Mouse (Mus musculus): ENCODE measurements around the gene Rnase12. TPM values are rescaled to one million over a fixed set of nuclear protein-coding genes. Genes with fewer than 3 reads are reported as not detected.
"Not testable (repeated sequence)": the region's sequence is repeated elsewhere in the genome, so short reads cannot be mapped to it uniquely, and the experiment has no call there.

The Rnase12 gene
- total and polyA plus RNA-seq, 2 experiments from 2014 or later: not detected

GRCm38 (mm10) chr14:51017256-51017655 lies 40.2 kb downstream of the Rnase12 start:
- ATAC-seq: no peak

DNA sequence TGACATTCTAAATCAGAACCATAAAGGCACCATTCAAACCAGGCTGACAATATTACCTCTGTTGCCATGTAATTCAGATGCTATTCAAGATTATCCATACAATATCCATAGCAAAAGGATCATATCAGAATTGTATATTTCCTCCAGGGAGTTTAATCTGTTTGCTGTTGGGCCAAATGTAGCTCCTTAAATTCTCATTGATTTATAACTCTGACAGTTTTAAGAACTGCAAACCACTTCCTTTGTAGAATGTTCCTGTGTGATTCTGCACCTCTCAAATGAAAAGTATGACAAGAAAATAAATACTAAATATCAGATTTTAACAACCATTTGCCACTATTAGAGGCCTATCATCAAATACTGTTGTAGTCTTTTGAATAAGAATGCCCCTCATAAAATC lies 41.7 kb downstream of the Rnase12 start:
- TF ChIP-seq CTCF (IDR thresholded peaks at IDR 0.05; ENCODE audit: low read depth): no peak
- Histone ChIP-seq H3K27me3 (ENCODE audit: insufficient read depth, low read length) (no peaks in the 10 kb centered on the region), H3K9me3 (ENCODE audit: low read length) (no peaks in the 10 kb centered on the region), H3K9ac (no peak overlapping the region), H3K4me1 (ENCODE audit: insufficient read depth) (no peaks in the 10 kb centered on the region), H3K4me3 (ENCODE audit: low read depth, low read length) (no peak overlapping the region), H3K27ac (ENCODE audit: low read depth, low read length) (no peak overlapping the region), H3K4me2 (ENCODE audit: low read depth) (no peak overlapping the region), H3K36me3 (ENCODE audit: insufficient read depth) (no peaks in the 10 kb centered on the region)
- no peak for DNase-seq
- ATAC-seq: no peak

More at GRCm38 (mm10) chr14:51017256-51017655, 40.2 kb downstream of the Rnase12 start:
- H3K27ac ChIP-seq (ENCODE audit: low read depth, low read length): no peak overlapping the region
- no peak overlapping the region for H3K9ac ChIP-seq
- TF ChIP-seq CTCF (IDR thresholded peaks at IDR 0.05; ENCODE audit: low read depth): no peak
- H3K36me3 ChIP-seq (ENCODE audit: insufficient read depth): no peaks in the 10 kb centered on the region
- H3K4me2 ChIP-seq (ENCODE audit: low read depth): no peak overlapping the region
- H3K27me3 ChIP-seq (ENCODE audit: insufficient read depth, low read length): no peaks in the 10 kb centered on the region
- no peaks in the 10 kb centered on the region for H3K4me1 ChIP-seq (ENCODE audit: insufficient read depth)
- H3K4me3 ChIP-seq (ENCODE audit: low read depth, low read length): no peak overlapping the region
- WGBS: 69% methylated on average over 3 of the region's 3 CpGs
- no peak for DNase-seq
- no peaks in the 10 kb centered on the region for H3K9me3 ChIP-seq (ENCODE audit: low read length)

- H3K4me2 ChIP-seq (ENCODE audit: low read depth); H3K9ac ChIP-seq; H3K4me3 ChIP-seq (ENCODE audit: low read depth, low read length); H3K27me3 ChIP-seq (ENCODE audit: insufficient read depth, low read length); DNase-seq; H3K27ac ChIP-seq (ENCODE audit: low read depth, low read length); ATAC-seq; H3K36me3 ChIP-seq (ENCODE audit: insufficient read depth); H3K4me1 ChIP-seq (ENCODE audit: insufficient read depth); H3K9me3 ChIP-seq (ENCODE audit: low read length): not testable (repeated sequence)
- WGBS: 89% methylated on average over 3 of the region's 3 CpGs
These were observed 42.7 kb downstream of the Rnase12 start for GRCm38 (mm10) chr14:51014724-51015123.

DNA sequence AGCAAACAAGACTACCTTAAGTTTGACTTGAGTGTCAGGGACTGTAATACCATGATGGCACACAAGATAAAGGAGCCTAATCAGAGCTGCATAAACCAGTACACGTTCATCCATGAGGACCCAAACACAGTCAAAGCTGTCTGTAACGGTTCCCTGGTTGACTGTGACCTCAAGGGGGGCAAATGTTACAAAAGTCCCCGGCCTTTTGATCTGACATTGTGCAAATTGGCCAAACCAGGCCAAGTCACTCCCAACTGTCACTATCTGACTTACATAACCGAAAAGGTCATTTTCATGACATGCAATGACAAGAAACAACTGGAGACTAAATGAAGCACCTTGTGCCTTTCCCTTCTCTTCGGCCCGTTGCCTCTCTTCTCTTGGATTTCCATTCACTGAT lies 47.9 kb downstream of the Rnase12 start:
- Histone ChIP-seq H3K4me3 (ENCODE audit: low read depth, low read length) (no peak overlapping the region), H3K9me3 (ENCODE audit: low read length) (no peaks in the 10 kb centered on the region), H3K36me3 (ENCODE audit: insufficient read depth) (no peaks in the 10 kb centered on the region), H3K27ac (ENCODE audit: low read depth, low read length) (no peak overlapping the region), H3K9ac (no peak overlapping the region), H3K4me1 (ENCODE audit: insufficient read depth) (no peaks in the 10 kb centered on the region; the same call in 1 of the 2 replicates), H3K27me3 (ENCODE audit: insufficient read depth, low read length) (no peaks in the 10 kb centered on the region), H3K4me2 (ENCODE audit: low read depth) (no peak overlapping the region)
- TF ChIP-seq CTCF (IDR thresholded peaks at IDR 0.05; ENCODE audit: low read depth): no peak
- WGBS: 90% methylated on average over 6 of the region's 6 CpGs
- DNase-seq (no peak), ATAC-seq (no peak)

DNA sequence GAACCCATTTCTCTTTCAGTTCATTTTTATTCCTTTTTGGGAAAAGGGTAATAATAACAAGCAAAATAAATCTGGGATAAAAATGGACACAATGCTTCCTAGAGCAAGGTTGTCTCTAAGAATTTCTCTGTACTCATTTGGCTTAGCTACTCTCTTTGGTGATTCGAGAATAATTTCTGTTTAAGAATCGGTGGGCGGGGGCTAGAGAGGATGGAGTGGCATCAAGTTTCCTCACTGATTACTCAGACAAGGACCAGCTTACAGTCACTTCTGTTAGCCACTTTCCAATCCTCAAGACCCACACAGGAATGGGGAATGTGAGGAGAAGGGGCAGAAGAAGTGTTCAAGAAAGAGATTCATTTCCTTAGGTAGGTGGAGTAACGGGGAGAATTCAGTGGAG lies 48.7 kb downstream of the Rnase12 start:
- ATAC-seq (no peak), DNase-seq (no peak)
- 83% methylated on average over 4 of the region's 4 CpGs for WGBS
- Histone ChIP-seq H3K27me3 (ENCODE audit: insufficient read depth, low read length) (no peaks in the 10 kb centered on the region), H3K36me3 (ENCODE audit: insufficient read depth) (no peaks in the 10 kb centered on the region), H3K4me3 (ENCODE audit: low read depth, low read length) (no peak overlapping the region), H3K27ac (ENCODE audit: low read depth, low read length) (no peak overlapping the region), H3K9ac (no peak overlapping the region), H3K4me2 (ENCODE audit: low read depth) (no peak overlapping the region), H3K4me1 (ENCODE audit: insufficient read depth) (no peaks in the 10 kb centered on the region; the same call in 1 of the 2 replicates), H3K9me3 (ENCODE audit: low read length) (no peaks in the 10 kb centered on the region)
- no peak for TF ChIP-seq CTCF (IDR thresholded peaks at IDR 0.05; ENCODE audit: low read depth)

DNA sequence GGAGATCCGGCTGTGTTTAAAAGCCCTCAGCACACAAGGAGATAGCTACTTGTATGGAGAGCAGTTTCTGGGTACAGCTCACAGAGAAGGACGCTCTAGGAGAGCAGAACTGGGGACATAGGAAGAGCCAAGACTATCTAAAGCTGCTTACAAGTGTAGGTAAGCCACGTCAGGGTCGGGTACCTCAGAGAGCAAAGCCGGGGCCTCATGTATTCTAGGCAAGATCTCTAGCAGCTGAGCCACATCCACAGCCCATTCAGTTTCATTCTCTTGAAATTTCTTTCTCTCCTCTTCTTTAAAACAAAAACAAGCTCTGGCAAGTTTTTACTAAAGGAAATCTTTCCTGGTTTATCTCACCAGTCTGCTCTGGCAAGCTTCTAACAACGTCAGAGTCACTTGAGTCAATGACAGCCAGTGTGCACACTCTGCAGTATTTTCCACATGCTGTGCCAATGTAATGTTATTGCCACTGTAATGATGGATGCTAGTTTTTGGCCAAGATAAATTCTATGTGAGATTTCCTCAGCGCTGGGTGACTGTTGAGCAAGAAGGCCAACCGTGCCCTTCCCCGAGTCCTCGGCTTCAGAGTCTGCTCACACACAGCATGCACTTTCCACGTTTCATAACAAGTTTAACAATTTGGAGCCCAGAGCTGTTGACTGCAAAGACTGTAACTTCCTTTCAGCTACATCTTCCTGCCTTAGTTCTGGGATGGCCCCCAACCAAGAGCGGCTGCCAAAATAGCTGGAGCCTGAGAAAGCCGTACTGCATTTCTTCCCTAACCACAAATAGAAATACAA lies 49.3 kb downstream of the Rnase12 start:
- 59% methylated on average over 13 of the region's 13 CpGs for WGBS
- Histone ChIP-seq H3K9ac (no peak overlapping the region), H3K4me1 (ENCODE audit: insufficient read depth) (no peaks in the 10 kb centered on the region; the same call in 1 of the 2 replicates), H3K4me2 (ENCODE audit: low read depth) (no peak overlapping the region), H3K4me3 (ENCODE audit: low read depth, low read length) (no peak overlapping the region), H3K36me3 (ENCODE audit: insufficient read depth) (no peaks in the 10 kb centered on the region), H3K27me3 (ENCODE audit: insufficient read depth, low read length) (no peaks in the 10 kb centered on the region), H3K27ac (ENCODE audit: low read depth, low read length) (0 out of 2 replicates have a peak overlapping the region, but pooled peaks have one; percentile 35), H3K9me3 (ENCODE audit: low read length) (no peaks in the 10 kb centered on the region)
- ATAC-seq: peak; percentile 91
- no peak for TF ChIP-seq CTCF (IDR thresholded peaks at IDR 0.05; ENCODE audit: low read depth)
- DNase-seq: peak; percentile 70

DNA sequence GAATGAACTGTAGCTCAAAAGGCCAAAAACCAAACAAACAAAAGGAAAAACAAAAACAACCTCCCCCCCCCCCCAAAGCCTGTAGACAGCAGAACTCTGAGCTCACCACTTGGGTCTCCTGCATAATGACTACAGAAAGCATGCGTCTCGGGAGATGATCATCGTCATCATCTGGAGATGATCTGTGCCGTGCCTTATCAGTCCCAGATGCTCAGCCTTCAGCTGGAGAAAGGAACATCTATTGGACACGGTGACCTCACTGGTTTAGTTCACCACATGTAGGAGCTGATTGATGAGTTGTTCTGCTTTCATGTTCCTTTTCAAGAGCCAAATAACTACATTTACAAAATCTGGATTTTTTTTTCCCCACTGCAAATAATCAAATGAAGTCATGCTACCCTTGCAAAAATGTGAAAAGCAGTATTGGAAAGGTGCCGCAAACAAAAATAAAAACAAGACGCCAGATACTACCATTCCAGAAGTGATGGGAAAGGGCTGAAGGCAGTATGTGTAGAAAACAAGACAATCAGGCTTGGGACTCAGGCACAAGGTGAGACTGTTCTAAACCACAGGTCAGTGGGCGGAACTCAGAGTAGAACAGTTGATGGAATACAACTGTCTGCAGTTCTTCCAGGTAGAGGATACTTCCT lies 50.2 kb downstream of the Rnase12 start, which contains the start of gene Rnase10:
TSS of gene Rnase10 (plus strand) at position 600 of the 650 bp plus-strand sequence.
- Histone ChIP-seq H3K9ac (no peak within 1 kb of the TSS), H3K4me2 (ENCODE audit: low read depth) (no peak within 1 kb of the TSS), H3K9me3 (ENCODE audit: low read length) (no peaks in the 10 kb centered on the region), H3K4me3 (ENCODE audit: low read depth, low read length) (no peak within 1 kb of the TSS), H3K36me3 (ENCODE audit: insufficient read depth) (no peaks in the 10 kb centered on the region), H3K27ac (ENCODE audit: low read depth, low read length) (0 out of 2 replicates have a peak within 1 kb of the TSS, but pooled peaks have one; percentile 35), H3K27me3 (ENCODE audit: insufficient read depth, low read length) (no peaks in the 10 kb centered on the region), H3K4me1 (ENCODE audit: insufficient read depth) (no peaks in the 10 kb centered on the region; the same call in 1 of the 2 replicates)
- 89% methylated on average over 8 of the region's 8 CpGs for WGBS
- no peak for ATAC-seq
- TF ChIP-seq CTCF (IDR thresholded peaks at IDR 0.05; ENCODE audit: low read depth): no peak
- no peak for DNase-seq

Other genes starting within 250 kb of the Rnase12 start
- gene Ccnb1ip1, start 249.9 kb downstream of the Rnase12 start, total RNA-seq (2014; rRNA removed): 0.19 TPM in 1 of 2 replicates, not detected in the other
- gene Ccnb1ip1, start 249.9 kb downstream of the Rnase12 start, polyA plus RNA-seq (2015; fragmentation: Nextera tagmentation; extraction: Ambion mirVana): 0.09 TPM in 1 of 2 replicates, not detected in the other
- gene Parp2, start 249.8 kb downstream of the Rnase12 start, total RNA-seq (2014; rRNA removed): 33.2 and 35.7 TPM in 2 replicates
- 30.3 and 34.4 TPM in 2 replicates for gene Parp2, start 249.8 kb downstream of the Rnase12 start, polyA plus RNA-seq (2015; fragmentation: Nextera tagmentation; extraction: Ambion mirVana)
- 2.4 and 2.5 TPM in 2 replicates for gene Tep1, start 187.1 kb downstream of the Rnase12 start, total RNA-seq (2014; rRNA removed)
- 1.1 and 1.2 TPM in 2 replicates for gene Tep1, start 187.1 kb downstream of the Rnase12 start, polyA plus RNA-seq (2015; fragmentation: Nextera tagmentation; extraction: Ambion mirVana)
- 1.1 and 2.8 TPM in 2 replicates for gene Klhl33, start 160.2 kb downstream of the Rnase12 start, total RNA-seq (2014; rRNA removed)
- 0.70 and 0.80 TPM in 2 replicates for gene Klhl33, start 160.2 kb downstream of the Rnase12 start, polyA plus RNA-seq (2015; fragmentation: Nextera tagmentation; extraction: Ambion mirVana)
- 75.2 and 102 TPM in 2 replicates for gene Osgep, start 132.8 kb downstream of the Rnase12 start, total RNA-seq (2014; rRNA removed)
- 79.1 and 87.6 TPM in 2 replicates for gene Osgep, start 132.8 kb downstream of the Rnase12 start, polyA plus RNA-seq (2015; fragmentation: Nextera tagmentation; extraction: Ambion mirVana)
- 134 and 150 TPM in 2 replicates for gene Apex1, start 132.7 kb downstream of the Rnase12 start, total RNA-seq (2014; rRNA removed)
- gene Apex1, start 132.7 kb downstream of the Rnase12 start, polyA plus RNA-seq (2015; fragmentation: Nextera tagmentation; extraction: Ambion mirVana): 193 and 233 TPM in 2 replicates
- 54.8 and 61.9 TPM in 2 replicates for gene Pip4p1, start 126.8 kb downstream of the Rnase12 start, total RNA-seq (2014; rRNA removed)
- 97.2 and 103 TPM in 2 replicates for gene Pip4p1, start 126.8 kb downstream of the Rnase12 start, polyA plus RNA-seq (2015; fragmentation: Nextera tagmentation; extraction: Ambion mirVana)
- 16.7 and 20.0 TPM in 2 replicates for gene Pnp, start 126.6 kb downstream of the Rnase12 start, total RNA-seq (2014; rRNA removed)
- 11.3 and 13.1 TPM in 2 replicates for gene Pnp, start 126.6 kb downstream of the Rnase12 start, polyA plus RNA-seq (2015; fragmentation: Nextera tagmentation; extraction: Ambion mirVana)
- gene Gm49342, start 113.1 kb downstream of the Rnase12 start, total RNA-seq (2014; rRNA removed): 13.1 and 19.0 TPM in 2 replicates
- gene Gm49342, start 113.1 kb downstream of the Rnase12 start, polyA plus RNA-seq (2015; fragmentation: Nextera tagmentation; extraction: Ambion mirVana): not detected in 2 replicates
- 1.00 and 1.7 TPM in 2 replicates for gene Pnp2, start 101.7 kb downstream of the Rnase12 start, total RNA-seq (2014; rRNA removed)
- gene Pnp2, start 101.7 kb downstream of the Rnase12 start, polyA plus RNA-seq (2015; fragmentation: Nextera tagmentation; extraction: Ambion mirVana): 0.78 and 1.6 TPM in 2 replicates
- gene Rnase10, start 49.9 kb downstream of the Rnase12 start, total RNA-seq (2014; rRNA removed): not detected in 2 replicates
- gene Rnase10, start 49.9 kb downstream of the Rnase12 start, polyA plus RNA-seq (2015; fragmentation: Nextera tagmentation; extraction: Ambion mirVana): not detected in 2 replicates
- gene Rnase9, start 15.8 kb downstream of the Rnase12 start, total RNA-seq (2014; rRNA removed): not detected in 2 replicates
- gene Rnase9, start 15.8 kb downstream of the Rnase12 start, polyA plus RNA-seq (2015; fragmentation: Nextera tagmentation; extraction: Ambion mirVana): not detected in 2 replicates
- not detected in 2 replicates for gene Rnase11, start 7.5 kb downstream of the Rnase12 start, total RNA-seq (2014; rRNA removed)
- not detected in 2 replicates for gene Rnase11, start 7.5 kb downstream of the Rnase12 start, polyA plus RNA-seq (2015; fragmentation: Nextera tagmentation; extraction: Ambion mirVana)
- not detected in 2 replicates for gene Olfr750, start 16.8 kb upstream of the Rnase12 start, total RNA-seq (2014; rRNA removed)
- 0.08 TPM in 1 of 2 replicates, not detected in the other for gene Olfr750, start 16.8 kb upstream of the Rnase12 start, polyA plus RNA-seq (2015; fragmentation: Nextera tagmentation; extraction: Ambion mirVana)
- gene Rnase4, start 33.4 kb upstream of the Rnase12 start, total RNA-seq (2014; rRNA removed): 23.2 and 27.7 TPM in 2 replicates
- gene Rnase4, start 33.4 kb upstream of the Rnase12 start, polyA plus RNA-seq (2015; fragmentation: Nextera tagmentation; extraction: Ambion mirVana): 15.8 and 16.3 TPM in 2 replicates
- 0.62 and 4.9 TPM in 2 replicates for gene Ang, start 33.5 kb upstream of the Rnase12 start, total RNA-seq (2014; rRNA removed)
- 2.8 and 4.0 TPM in 2 replicates for gene Ang, start 33.5 kb upstream of the Rnase12 start, polyA plus RNA-seq (2015; fragmentation: Nextera tagmentation; extraction: Ambion mirVana)
- gene Eddm3b, start 56.8 kb upstream of the Rnase12 start, total RNA-seq (2014; rRNA removed): 0.15 TPM in 1 of 2 replicates, not detected in the other
- gene Eddm3b, start 56.8 kb upstream of the Rnase12 start, polyA plus RNA-seq (2015; fragmentation: Nextera tagmentation; extraction: Ambion mirVana): 0.22 TPM in 1 of 2 replicates, not detected in the other
- 0.77 and 2.7 TPM in 2 replicates for gene Rnase6, start 66.2 kb upstream of the Rnase12 start, total RNA-seq (2014; rRNA removed)
- 1.3 and 1.4 TPM in 2 replicates for gene Rnase6, start 66.2 kb upstream of the Rnase12 start, polyA plus RNA-seq (2015; fragmentation: Nextera tagmentation; extraction: Ambion mirVana)
- gene Rnase1, start 89.1 kb upstream of the Rnase12 start, total RNA-seq (2014; rRNA removed): not detected in 2 replicates
- 0.21 TPM in 1 of 2 replicates, not detected in the other for gene Rnase1, start 89.1 kb upstream of the Rnase12 start, polyA plus RNA-seq (2015; fragmentation: Nextera tagmentation; extraction: Ambion mirVana)
- not detected in 2 replicates for gene Rnase2b, start 104.6 kb upstream of the Rnase12 start, total RNA-seq (2014; rRNA removed)
- gene Rnase2b, start 104.6 kb upstream of the Rnase12 start, polyA plus RNA-seq (2015; fragmentation: Nextera tagmentation; extraction: Ambion mirVana): not detected in 2 replicates
- gene Ang2, start 141.5 kb upstream of the Rnase12 start, total RNA-seq (2014; rRNA removed): not detected in 2 replicates
- not detected in 2 replicates for gene Ang2, start 141.5 kb upstream of the Rnase12 start, polyA plus RNA-seq (2015; fragmentation: Nextera tagmentation; extraction: Ambion mirVana)
- not detected in 2 replicates for gene Ear14, start 145.7 kb upstream of the Rnase12 start, total RNA-seq (2014; rRNA removed)
- gene Ear14, start 145.7 kb upstream of the Rnase12 start, polyA plus RNA-seq (2015; fragmentation: Nextera tagmentation; extraction: Ambion mirVana): not detected in 2 replicates
- gene Rnase2a, start 198.5 kb upstream of the Rnase12 start, total RNA-seq (2014; rRNA removed): not detected in 2 replicates
- not detected in 2 replicates for gene Rnase2a, start 198.5 kb upstream of the Rnase12 start, polyA plus RNA-seq (2015; fragmentation: Nextera tagmentation; extraction: Ambion mirVana)